Mouse (Mus musculus): ENCODE measurements around the gene Col6a1.

DNA sequence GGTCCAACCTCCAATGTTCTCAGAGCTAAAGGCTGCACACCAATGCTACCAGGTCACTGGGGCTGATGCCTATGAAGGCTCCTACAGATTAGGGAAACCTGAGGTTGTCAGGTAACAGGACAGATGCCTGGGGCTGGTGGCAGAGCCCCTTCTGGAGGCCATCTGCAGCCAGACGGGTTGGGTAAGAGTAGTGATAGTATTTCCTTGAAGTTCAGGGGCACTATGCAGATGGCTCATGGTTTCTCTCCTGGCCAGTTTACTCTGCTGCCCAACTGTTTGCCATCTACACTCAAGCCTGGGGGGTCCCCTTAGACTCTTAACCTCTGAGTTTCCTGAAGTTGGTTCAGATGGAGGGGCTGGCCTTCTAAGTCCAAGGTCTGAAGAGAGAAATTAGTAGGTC, 40.2 kb upstream of the Col6a1 start:
- no peak for TF ChIP-seq CTCF (IDR thresholded peaks at IDR 0.05; ENCODE audit: insufficient read depth, low read depth, low read length)
- no peak for TF ChIP-seq POLR2A (IDR thresholded peaks at IDR 0.05; ENCODE audit: insufficient read depth, low read depth, low read length)
